Mouse (Mus musculus): ENCODE measurements around the gene Pptc7. TPM values are rescaled to one million over a fixed set of nuclear protein-coding genes. Genes with fewer than 3 reads are reported as not detected.

Pptc7 gene
- 7.2 and 7.7 TPM in 2 replicates for polyA plus RNA-seq (2015; fragmentation: Nextera tagmentation; extraction: Ambion mirVana)

DNA sequence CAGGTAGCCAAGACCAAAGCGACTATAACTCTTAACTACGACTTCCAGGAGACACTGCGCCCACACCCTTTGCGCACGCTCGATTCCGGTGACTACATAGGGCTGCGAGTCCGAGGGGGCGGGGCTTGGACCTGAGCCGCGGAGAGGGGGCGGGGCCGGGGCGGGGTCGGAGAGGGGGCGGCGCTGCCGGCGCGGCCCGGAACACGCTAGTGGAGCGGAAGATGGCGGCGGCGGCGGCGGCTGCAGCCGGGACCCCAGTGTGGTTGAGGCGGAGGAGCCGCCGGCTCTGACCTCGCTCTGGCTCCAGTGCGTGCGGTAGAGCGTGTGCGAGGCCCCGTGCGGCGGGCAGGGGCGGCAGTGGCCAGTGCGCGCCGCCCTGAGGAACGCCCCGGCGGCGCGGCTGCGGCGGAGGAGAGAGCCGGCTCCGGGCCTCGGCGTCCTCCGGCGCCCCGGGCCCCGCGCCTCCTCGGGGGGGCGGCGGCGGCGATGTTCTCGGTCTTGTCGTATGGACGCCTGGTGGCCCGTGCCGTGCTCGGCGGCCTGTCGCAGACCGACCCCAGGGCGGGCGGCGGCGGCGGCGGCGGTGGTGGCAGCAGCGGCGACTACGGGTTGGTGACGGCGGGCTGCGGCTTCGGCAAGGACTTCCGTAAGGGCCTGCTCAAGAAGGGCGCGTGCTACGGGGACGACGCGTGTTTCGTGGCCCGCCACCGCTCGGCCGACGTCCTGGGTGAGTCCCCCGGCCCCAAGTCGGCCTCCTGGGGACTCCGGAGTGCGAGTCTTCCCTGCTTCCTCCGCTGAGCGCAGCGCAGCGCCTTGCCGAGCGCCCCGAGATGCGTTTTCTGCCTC, at the start of gene Pptc7:
Gene Pptc7, plus strand, starts transcription at position 183 of the 846 bp plus-strand sequence.

DNA sequence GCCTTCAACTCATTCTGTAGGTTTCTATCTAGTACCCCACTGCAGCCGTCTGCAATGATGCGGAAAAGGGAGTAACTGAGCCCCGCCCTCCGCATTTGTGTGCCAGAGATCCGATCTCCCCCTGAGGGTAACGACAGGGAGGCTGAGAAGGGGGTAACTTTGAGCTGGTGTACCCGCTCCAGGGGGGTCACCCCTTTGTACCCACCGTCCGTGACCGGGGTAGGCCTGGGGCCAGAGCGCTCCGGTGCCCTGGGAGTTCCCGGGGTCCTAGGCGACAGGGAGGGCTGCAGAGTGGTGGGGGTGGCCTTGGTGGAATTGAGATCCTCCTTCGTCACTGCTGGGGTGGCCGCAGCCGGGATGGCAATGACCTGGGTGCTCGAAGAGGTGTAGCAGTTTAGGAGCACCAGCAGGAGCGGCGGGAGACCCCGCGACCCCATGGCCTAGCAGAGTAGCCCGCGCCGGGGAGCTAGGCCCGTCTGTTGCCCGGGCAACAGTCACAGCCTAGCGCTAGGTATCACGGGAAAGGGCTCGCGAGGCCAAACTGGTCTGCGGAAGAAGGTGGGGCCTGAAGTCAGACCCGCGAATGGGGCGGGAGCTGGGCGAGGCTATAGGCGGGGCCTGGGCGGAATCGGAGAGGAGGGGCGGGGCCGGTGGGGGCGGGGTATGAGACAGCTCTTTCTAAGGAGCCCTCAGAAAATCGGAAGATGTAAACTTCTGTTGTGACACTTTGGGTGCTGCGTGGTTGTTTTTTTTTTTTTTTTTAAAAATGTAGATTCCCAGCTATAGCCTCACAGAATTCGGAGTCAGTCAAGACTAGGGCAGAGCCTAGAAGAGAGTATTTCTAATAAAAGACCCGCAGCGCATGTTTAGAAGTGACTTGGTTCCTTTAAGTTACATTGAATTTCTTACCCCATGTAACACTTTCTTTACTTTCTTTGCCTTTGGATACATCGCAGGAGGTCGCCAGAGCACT, 19.9 kb upstream of the Pptc7 start, which contains the start of gene Tctn1:
Gene Tctn1, minus strand, starts transcription at position 528 of the 973 bp plus-strand sequence.

DNA sequence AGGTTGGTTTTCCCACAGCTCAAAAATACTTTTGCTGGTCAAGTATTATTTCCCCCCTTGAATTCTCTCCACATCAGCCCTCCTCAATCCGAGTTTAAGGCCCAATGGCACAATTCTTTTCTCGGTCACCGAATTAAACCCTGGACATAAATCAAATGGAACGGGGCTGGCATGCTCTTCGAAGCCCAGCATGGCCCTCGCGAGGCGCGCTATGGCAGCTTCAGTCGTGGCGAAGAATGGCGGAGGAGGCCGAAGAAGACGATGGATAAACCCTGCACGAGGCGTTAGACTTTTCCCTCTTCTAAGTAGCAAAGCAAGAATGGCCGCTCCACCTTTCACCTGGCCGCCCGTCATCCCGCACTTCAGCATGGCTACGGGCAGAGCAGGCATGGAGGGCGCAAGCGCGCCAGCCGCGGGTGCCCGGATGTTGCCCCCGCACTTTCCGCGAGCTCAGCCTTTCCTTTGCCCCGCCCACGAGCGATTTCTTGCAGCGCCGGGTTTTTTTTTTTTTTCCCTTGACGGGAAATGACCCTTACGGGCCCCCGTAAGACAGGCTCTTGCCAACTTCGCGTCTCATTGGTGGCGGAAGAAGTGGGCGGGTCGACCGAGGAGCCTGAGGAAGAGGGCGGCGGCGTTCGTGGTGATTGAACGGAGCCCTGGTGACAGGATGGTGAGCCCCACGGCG, 69.8 kb downstream of the Pptc7 start, which contains the start of the genes Rad9b and Vps29:
Gene Rad9b, minus strand, starts transcription at position 427 of the 685 bp plus-strand sequence.
Gene Vps29, plus strand, starts transcription at position 563 of the 685 bp plus-strand sequence.

DNA sequence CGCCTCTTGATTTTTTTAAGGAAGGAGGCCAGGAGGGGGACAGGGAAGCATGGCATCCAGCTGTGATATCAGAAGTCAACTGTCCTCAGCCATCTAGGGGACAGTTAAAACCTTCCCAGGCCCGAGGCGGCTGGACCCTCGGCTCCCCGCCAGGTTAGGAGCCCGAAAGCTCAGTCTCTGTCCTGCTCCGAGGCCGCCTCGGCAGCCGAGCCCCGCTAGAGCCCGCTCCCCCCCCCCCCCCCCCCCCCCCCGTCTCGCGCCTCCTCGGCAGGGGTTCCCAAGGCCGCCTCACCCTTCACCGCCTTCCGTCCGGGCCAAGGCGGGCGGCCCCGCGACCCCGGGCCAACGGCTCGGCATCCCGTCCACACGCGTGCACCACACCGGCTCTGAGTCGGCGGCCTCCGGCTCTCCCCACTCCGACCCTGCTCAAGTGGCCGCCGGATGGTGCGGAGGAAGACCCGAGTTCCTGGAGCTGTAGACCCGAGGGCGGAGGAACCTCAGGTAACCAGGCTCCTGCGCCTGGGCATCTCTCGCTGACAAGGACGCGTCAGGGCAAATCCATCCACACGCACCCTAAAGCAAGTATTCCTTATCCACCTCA, 87.5 kb downstream of the Pptc7 start, which contains the start of gene Gpn3:
Gene Gpn3, plus strand, starts transcription at position 286 of the 601 bp plus-strand sequence.

DNA sequence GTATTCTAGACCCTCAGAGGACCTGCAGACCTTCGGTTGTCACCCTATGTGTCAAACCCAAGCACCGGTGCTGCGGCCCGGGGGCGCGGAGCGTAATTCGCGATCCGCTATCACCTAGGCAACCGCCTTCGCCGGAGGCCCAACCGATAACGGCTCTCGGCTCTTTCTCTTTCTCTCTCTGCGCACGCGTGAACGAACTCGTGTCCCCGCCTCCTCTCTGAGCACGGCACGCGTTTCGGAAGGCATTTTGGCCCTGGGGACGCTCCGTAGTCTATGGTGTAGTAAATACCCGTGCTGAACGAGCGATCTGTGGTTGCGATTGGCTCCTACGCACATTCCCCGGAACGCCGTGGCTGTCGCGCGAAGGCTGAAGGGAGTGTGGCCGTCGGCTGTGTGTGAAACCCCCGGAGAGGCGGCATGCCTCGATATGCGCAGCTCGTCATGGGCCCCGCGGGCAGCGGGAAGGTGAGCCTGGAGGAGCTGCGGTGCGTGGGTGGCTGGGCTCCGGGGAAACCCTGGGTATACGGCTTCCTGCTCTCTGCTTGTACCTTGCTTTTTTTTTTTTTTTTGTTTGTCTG, 88.1 kb downstream of the Pptc7 start, which contains the start of gene Fam216a:
Gene Fam216a, minus strand, starts transcription at position 173 of the 578 bp plus-strand sequence.

Other genes starting within 250 kb of the Pptc7 start
- 0.30 and 0.50 TPM in 2 replicates for gene Cux2, start 234.3 kb upstream of the Pptc7 start, polyA plus RNA-seq (2015; fragmentation: Nextera tagmentation; extraction: Ambion mirVana)
- 0.53 and 0.83 TPM in 2 replicates for gene Myl2, start 183.4 kb upstream of the Pptc7 start, polyA plus RNA-seq (2015; fragmentation: Nextera tagmentation; extraction: Ambion mirVana)
- 0.13 TPM in 1 of 2 replicates, not detected in the other for gene Ccdc63, start 143.5 kb upstream of the Pptc7 start, polyA plus RNA-seq (2015; fragmentation: Nextera tagmentation; extraction: Ambion mirVana)
- 116 and 129 TPM in 2 replicates for gene Ppp1cc, start 126.1 kb upstream of the Pptc7 start, polyA plus RNA-seq (2015; fragmentation: Nextera tagmentation; extraction: Ambion mirVana)
- gene Hvcn1, start 77.6 kb upstream of the Pptc7 start, polyA plus RNA-seq (2015; fragmentation: Nextera tagmentation; extraction: Ambion mirVana) = 2.2 and 3.1 TPM in 2 replicates
- gene Tctn1, start 19.9 kb upstream of the Pptc7 start, polyA plus RNA-seq (2015; fragmentation: Nextera tagmentation; extraction: Ambion mirVana) = 3.7 and 4.0 TPM in 2 replicates
- gene Rad9b, start 69.9 kb downstream of the Pptc7 start, polyA plus RNA-seq (2015; fragmentation: Nextera tagmentation; extraction: Ambion mirVana) = 4.2 and 4.7 TPM in 2 replicates
- 232 and 251 TPM in 2 replicates for gene Vps29, start 70.0 kb downstream of the Pptc7 start, polyA plus RNA-seq (2015; fragmentation: Nextera tagmentation; extraction: Ambion mirVana)
- gene Gpn3, start 87.5 kb downstream of the Pptc7 start, polyA plus RNA-seq (2015; fragmentation: Nextera tagmentation; extraction: Ambion mirVana) = 33.9 and 36.5 TPM in 2 replicates
- 21.3 and 24.0 TPM in 2 replicates for gene Fam216a, start 88.0 kb downstream of the Pptc7 start, polyA plus RNA-seq (2015; fragmentation: Nextera tagmentation; extraction: Ambion mirVana)
- gene Arpc3, start 107.5 kb downstream of the Pptc7 start, polyA plus RNA-seq (2015; fragmentation: Nextera tagmentation; extraction: Ambion mirVana) = 110 and 122 TPM in 2 replicates
- 23.5 and 27.9 TPM in 2 replicates for gene Anapc7, start 137.3 kb downstream of the Pptc7 start, polyA plus RNA-seq (2015; fragmentation: Nextera tagmentation; extraction: Ambion mirVana)
- 83.6 and 86.4 TPM in 2 replicates for gene Atp2a2, start 217.9 kb downstream of the Pptc7 start, polyA plus RNA-seq (2015; fragmentation: Nextera tagmentation; extraction: Ambion mirVana)